Mouse (Mus musculus) liver, embryonic 14.5 days (tissue): ENCODE measurements around the gene Hyal3.

Source experiments
- CTCF ChIP-seq: IDR thresholded peaks from 2 replicates; pipeline ENCODE4 v1.5.1; 2016; ENCODE audit warnings: antibody characterized with exemption, low read depth, control low read depth
- EP300 ChIP-seq: IDR thresholded peaks from 2 replicates; pipeline ENCODE4 v1.6.1; 2016; ENCODE audit warnings: antibody characterized with exemption, low read depth

DNA sequence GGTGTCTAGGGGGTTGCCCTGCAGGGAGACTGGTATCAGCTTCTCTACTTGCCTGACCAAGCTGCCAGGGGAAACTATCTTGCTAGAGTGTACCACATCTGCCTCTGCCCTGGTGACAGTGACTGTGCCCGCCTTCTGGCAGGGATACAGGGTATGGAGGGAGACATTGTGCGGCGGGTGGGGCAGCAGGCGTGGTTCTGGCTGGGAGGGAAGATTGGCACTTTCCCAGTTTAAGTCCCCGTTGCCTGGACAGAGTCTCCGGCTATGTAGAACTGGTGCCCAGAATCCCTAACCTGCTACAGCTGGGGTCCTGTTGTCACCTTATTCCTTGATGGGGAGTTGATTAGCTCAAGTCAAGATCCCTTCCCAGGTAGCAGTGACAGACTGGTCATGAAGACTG lies 51.9 kb downstream of the Hyal3 start:
- TF ChIP-seq CTCF (no peak), EP300 (no peak)
